Mouse (Mus musculus): ENCODE data around the gene Fancf. TPM values are rescaled to one million over a fixed set of nuclear protein-coding genes. Genes with fewer than 3 reads are reported as not detected.

Gene Fancf
- total and polyA plus RNA-seq, 3 experiments: 3.7 to 6.2 (median 3.8) TPM

DNA sequence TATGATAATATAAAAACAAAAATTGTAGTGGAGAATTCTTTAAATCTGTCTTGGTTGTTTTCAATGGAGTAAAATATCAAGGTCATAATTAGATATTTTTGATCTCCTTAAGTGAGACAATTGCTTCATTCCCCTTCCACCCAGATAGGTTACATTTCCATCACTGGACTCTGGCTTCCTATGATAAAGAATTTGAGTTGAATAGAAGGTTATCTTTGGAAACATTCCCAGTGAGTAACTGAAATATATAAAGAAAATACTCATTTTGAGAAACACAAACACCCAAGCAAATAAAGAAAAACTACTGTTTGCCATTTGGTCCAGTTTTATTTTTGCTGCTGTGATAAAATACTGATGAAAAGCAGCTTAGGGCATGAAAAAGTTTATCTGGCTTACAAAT, 10.5 kb upstream of the Fancf start:
- no peak overlapping the region for H3K27ac ChIP-seq (ENCODE audit: insufficient read depth, low read depth)
- H3K27me3 ChIP-seq (replicated peaks): no peaks in the 10 kb centered on the region
- no peaks in the 10 kb centered on the region for H3K36me3 ChIP-seq (replicated peaks in 1 of 2; ENCODE audit: control insufficient read depth in 1 of 2, insufficient read depth in 1 of 2, low read length in 1 of 2)
- dilution Hi-C loops (cut with MboI; ENCODE audit: extremely low pct_ligation_motif_present, extremely low pct_unique_long_range_greater_than_20kb, low sequenced_read_pairs): no loop called here
- in situ Hi-C loops (cut with MboI; ENCODE audit: low pct_ligation_motif_present, low pct_unique_long_range_greater_than_20kb, low sequenced_read_pairs): no loop called here
- no peaks in the 10 kb centered on the region for H3K4me1 ChIP-seq (ENCODE audit: control insufficient read depth in 1 of 2, insufficient read depth in 2 of 2)
- no peak overlapping the region for H3K4me2 ChIP-seq (ENCODE audit: insufficient read depth, low read depth, poor library complexity, severe bottlenecking)
- H3K4me3 ChIP-seq (replicated peaks in 1 of 3; ENCODE audit: low read depth in 2 of 3, low read length in 2 of 3, poor library complexity in 1 of 3): no peak overlapping the region
- H3K79me2 ChIP-seq (replicated peaks; ENCODE audit: control insufficient read depth, extremely low read depth, insufficient read depth, poor library complexity, severe bottlenecking): no peaks in the 10 kb centered on the region
- no peak for DNase-seq (ENCODE audit: extremely low read depth)
- no peak for TF ChIP-seq PAX5 (IDR thresholded peaks at IDR 0.05; ENCODE audit: low read length)
- no peak for TF ChIP-seq ETS1 (conservative IDR thresholded peaks at IDR 0.05; ENCODE audit: low read depth, low read length)
- TF ChIP-seq CHD2 (IDR thresholded peaks at IDR 0.05; ENCODE audit: low read length): no peak
- TF ChIP-seq POLR2AphosphoS2 (IDR thresholded peaks at IDR 0.05; ENCODE audit: low read depth, low read length): no peak
- TF ChIP-seq SMC3 (IDR thresholded peaks at IDR 0.05; ENCODE audit: low read depth, low read length): no peak
- no peak for TF ChIP-seq CTCF (conservative IDR thresholded peaks at IDR 0.05 in 1 of 2, IDR thresholded peaks at IDR 0.05 in 1 of 2; ENCODE audit: low read depth in 2 of 2, low read length in 2 of 2)
- no peak for TF ChIP-seq IRF4 (IDR thresholded peaks at IDR 0.05; ENCODE audit: low read depth, low read length)
- TF ChIP-seq GABPA (IDR thresholded peaks at IDR 0.05; ENCODE audit: insufficient replicate concordance, low read depth, low read length): no peak
- no peak for TF ChIP-seq UBTF (IDR thresholded peaks at IDR 0.05; ENCODE audit: low read depth, low read length)
- no peak for TF ChIP-seq ELF1 (IDR thresholded peaks at IDR 0.05; ENCODE audit: low read depth, low read length)
- TF ChIP-seq MXI1 (IDR thresholded peaks at IDR 0.05; ENCODE audit: low read depth, low read length): no peak
- no peak for TF ChIP-seq E2F4 (IDR thresholded peaks at IDR 0.05; ENCODE audit: insufficient replicate concordance, low read depth, low read length)
- TF ChIP-seq JUN (IDR thresholded peaks at IDR 0.05; ENCODE audit: insufficient read depth, low read depth, low read length): no peak
- TF ChIP-seq EP300 (IDR thresholded peaks at IDR 0.05; ENCODE audit: low read length): no peak
- no peak overlapping the region for H3K9ac ChIP-seq (ENCODE audit: insufficient read depth, low read depth)
- H3K9me3 ChIP-seq (replicated peaks; ENCODE audit: low read length): peaks cover 4% of the 10 kb centered on the region

GRCm38 (mm10) chr7:51872041-51872440, 10.0 kb upstream of the Fancf start:
- in situ Hi-C loops (cut with MboI; ENCODE audit: low pct_ligation_motif_present, low pct_unique_long_range_greater_than_20kb, low sequenced_read_pairs): no loop called here
- no peak for TF ChIP-seq CTCF (conservative IDR thresholded peaks at IDR 0.05 in 1 of 2, IDR thresholded peaks at IDR 0.05 in 1 of 2; ENCODE audit: low read depth in 2 of 2, low read length in 2 of 2)
- TF ChIP-seq IRF4 (IDR thresholded peaks at IDR 0.05; ENCODE audit: low read depth, low read length): no peak
- no peak for TF ChIP-seq JUND (conservative IDR thresholded peaks at IDR 0.05; ENCODE audit: low read depth, low read length)
- TF ChIP-seq USF1 (IDR thresholded peaks at IDR 0.05; ENCODE audit: low read depth, low read length): no peak
- TF ChIP-seq KAT2A (IDR thresholded peaks at IDR 0.05; ENCODE audit: insufficient replicate concordance, low read length): no peak
- TF ChIP-seq USF2 (conservative IDR thresholded peaks at IDR 0.05; ENCODE audit: low read depth, low read length): no peak
- TF ChIP-seq MXI1 (IDR thresholded peaks at IDR 0.05; ENCODE audit: low read depth, low read length): no peak
- TF ChIP-seq UBTF (IDR thresholded peaks at IDR 0.05; ENCODE audit: low read depth, low read length): no peak
- no peak for TF ChIP-seq TCF12 (IDR thresholded peaks at IDR 0.05; ENCODE audit: low read depth, low read length)
- no peak for TF ChIP-seq RCOR1 (conservative IDR thresholded peaks at IDR 0.05; ENCODE audit: low read depth, low read length)
- TF ChIP-seq MAFK (IDR thresholded peaks at IDR 0.05; ENCODE audit: insufficient replicate concordance, low read length): no peak
- TF ChIP-seq ELF1 (IDR thresholded peaks at IDR 0.05; ENCODE audit: low read depth, low read length): no peak
- no peak for TF ChIP-seq BHLHE40 (IDR thresholded peaks at IDR 0.05; ENCODE audit: low read depth, low read length)
- TF ChIP-seq TBP (conservative IDR thresholded peaks at IDR 0.05; ENCODE audit: low read depth, low read length): no peak
- no peak for TF ChIP-seq EP300 (IDR thresholded peaks at IDR 0.05; ENCODE audit: low read length)
- no peak for TF ChIP-seq PAX5 (IDR thresholded peaks at IDR 0.05; ENCODE audit: low read length)
- TF ChIP-seq ZKSCAN1 (IDR thresholded peaks at IDR 0.05; ENCODE audit: borderline replicate concordance, low read depth, low read length): no peak
- TF ChIP-seq GABPA (IDR thresholded peaks at IDR 0.05; ENCODE audit: insufficient replicate concordance, low read depth, low read length): no peak

More at GRCm38 (mm10) chr7:51872041-51872440, 10.0 kb upstream of the Fancf start:
- Histone ChIP-seq H3K4me3 (replicated peaks in 1 of 3; ENCODE audit: low read depth in 2 of 3, low read length in 2 of 3, poor library complexity in 1 of 3) (no peak overlapping the region), H3K9me3 (replicated peaks; ENCODE audit: low read length) (peaks cover 4% of the 10 kb centered on the region), H3K27ac (ENCODE audit: insufficient read depth, low read depth) (no peak overlapping the region), H3K9ac (ENCODE audit: insufficient read depth, low read depth) (no peak overlapping the region), H3K36me3 (replicated peaks in 1 of 2; ENCODE audit: control insufficient read depth in 1 of 2, insufficient read depth in 1 of 2, low read length in 1 of 2) (no peaks in the 10 kb centered on the region), H3K4me2 (ENCODE audit: insufficient read depth, low read depth, poor library complexity, severe bottlenecking) (no peak overlapping the region), H3K4me1 (ENCODE audit: control insufficient read depth in 1 of 2, insufficient read depth in 2 of 2) (no peaks in the 10 kb centered on the region), H3K79me2 (replicated peaks; ENCODE audit: control insufficient read depth, extremely low read depth, insufficient read depth, poor library complexity, severe bottlenecking) (no peaks in the 10 kb centered on the region), H3K27me3 (replicated peaks) (no peaks in the 10 kb centered on the region)
- DNase-seq (ENCODE audit: extremely low read depth): no peak
- dilution Hi-C loops (cut with MboI; ENCODE audit: extremely low pct_ligation_motif_present, extremely low pct_unique_long_range_greater_than_20kb, low sequenced_read_pairs): no loop called here

All from CH12.LX (cell line).